ENCODE assay signal across 9 mouse cellular contexts in genomic region chr5:44284384-44284783, GRCm38 (mm10). TPM values are rescaled to one million over a fixed set of nuclear protein-coding genes. Genes with fewer than 3 reads are reported as not detected.
DNase-seq lines count a peak whose midpoint lies in the region; ATAC-seq and TF ChIP-seq lines count a peak whose summit lies in the region.
"Had no signal": no experiment of that assay in that cellular context is flagged by ENCODE, and none has a peak within 500 bp of the region (broad histone marks: within the 10 kb centered on the region; RNA-seq: fewer than 3 reads in every experiment).

No protein-coding gene starts in this region.

- H3K36me3 ChIP-seq in embryonic facial prominence, embryonic 11.5 days (replicated peaks; ENCODE audit: control insufficient read depth, insufficient read depth, low read depth, low read length), result no peaks in the 10 kb centered on the region
- no peaks in the 10 kb centered on the region for H3K36me3 ChIP-seq in lung, postnatal 0 days (ENCODE audit: insufficient read depth, low read length)
- H3K36me3 ChIP-seq: heart, embryonic 15.5 days had no signal

- TF ChIP-seq EP300 in lung, postnatal 0 days (IDR thresholded peaks at IDR 0.05), result no peak

- no peak overlapping the region for H3K27ac ChIP-seq in embryonic facial prominence, embryonic 11.5 days (replicated peaks; ENCODE audit: low read depth, low read length)
- H3K27ac ChIP-seq in lung, postnatal 0 days (ENCODE audit: low read length), result no peak overlapping the region
- H3K27ac ChIP-seq: heart, embryonic 15.5 days had no signal

- 12% methylated on average over 5 of the region's 5 CpGs for WGBS in embryonic facial prominence, embryonic 11.5 days
- WGBS in lung, postnatal 0 days, result 10% methylated on average over 5 of the region's 5 CpGs

- H3K27me3 ChIP-seq in embryonic facial prominence, embryonic 11.5 days (ENCODE audit: control insufficient read depth, insufficient read depth, low read length), result no peaks in the 10 kb centered on the region
- H3K27me3 ChIP-seq in lung, postnatal 0 days (replicated peaks; ENCODE audit: insufficient read depth, low read length), result no peaks in the 10 kb centered on the region
- H3K27me3 ChIP-seq: heart, embryonic 15.5 days had no signal

- H3K9me3 ChIP-seq in embryonic facial prominence, embryonic 11.5 days (replicated peaks; ENCODE audit: control insufficient read depth, low read length), result no peaks in the 10 kb centered on the region
- no peaks in the 10 kb centered on the region for H3K9me3 ChIP-seq in lung, postnatal 0 days (ENCODE audit: low read length)
- H3K9me3 ChIP-seq: heart, embryonic 15.5 days had no signal

- H3K4me1 ChIP-seq in embryonic facial prominence, embryonic 11.5 days (ENCODE audit: control insufficient read depth, insufficient read depth, low read length), result no peaks in the 10 kb centered on the region
- no peaks in the 10 kb centered on the region for H3K4me1 ChIP-seq in lung, postnatal 0 days (ENCODE audit: insufficient read depth, low read depth, low read length)
- H3K4me1 ChIP-seq: heart, embryonic 15.5 days had no signal

- DNase-seq in adrenal gland, postnatal 25 days, result peak; percentile 76
- DNase-seq in embryonic facial prominence, embryonic 11.5 days (ENCODE audit: low spot score), result peak; percentile 92
- peak; percentile 23 to 44 for DNase-seq in heart, adult 9 months (ENCODE audit: low spot score in 2 of 2)
- DNase-seq in kidney, postnatal 4 days, result peak; percentile 90 to 92
- peak; percentile 71 for DNase-seq in lung, postnatal 0 days (ENCODE audit: low spot score)
- DNase-seq in ovary, postnatal 36 days (ENCODE audit: low spot score), result peak; percentile 74
- DNase-seq in thymus, postnatal 25 days, result peak; percentile 63

- H3K4me3 ChIP-seq in embryonic facial prominence, embryonic 11.5 days (ENCODE audit: low read depth, low read length), result no peak overlapping the region
- no peak overlapping the region for H3K4me3 ChIP-seq in lung, postnatal 0 days (ENCODE audit: low read depth, low read length)
- H3K4me3 ChIP-seq: heart, embryonic 15.5 days had no signal

- peak; percentile 97 for TF ChIP-seq CTCF in lung, postnatal 0 days (IDR thresholded peaks at IDR 0.05)

- H3K9ac ChIP-seq in embryonic facial prominence, embryonic 11.5 days (replicated peaks; ENCODE audit: low read length), result no peak overlapping the region
- H3K9ac ChIP-seq in lung, postnatal 0 days (replicated peaks; ENCODE audit: low read depth), result no peak overlapping the region
- H3K9ac ChIP-seq: heart, embryonic 15.5 days had no signal

- ATAC-seq in CD4-positive, CD25-positive, alpha-beta regulatory T cell, adult 4 months, result peak; percentile 67
- ATAC-seq in embryonic facial prominence, embryonic 11.5 days (replicated peaks; ENCODE audit: insufficient number of reproducible peaks, low FRiP score, low TSS enrichment, low read depth), result no peak
- no peak for ATAC-seq in lung, postnatal 0 days

- no peak overlapping the region for H3K4me2 ChIP-seq in embryonic facial prominence, embryonic 11.5 days (ENCODE audit: low read depth, low read length)
- no peak overlapping the region for H3K4me2 ChIP-seq in lung, postnatal 0 days (replicated peaks; ENCODE audit: low read depth, low read length)
- H3K4me2 ChIP-seq: heart, embryonic 15.5 days had no signal

RNA-seq across cellular contexts. Expression of gene Tapt1, which starts 58.0 kb away (rescaled TPM):
- polyA plus RNA-seq in CD4-positive, CD25-positive, alpha-beta regulatory T cell, adult 4 months (2017; shearing (Covaris generic)), result 10 to 100 TPM; 12.8 to 17.0 TPM
- total RNA-seq in adrenal gland, postnatal 25 days (2021), result 43.9 and 56.9 TPM in 2 replicates
- polyA plus RNA-seq in embryonic facial prominence, embryonic 11.5 days (2014; fragmentation: Nextera tagmentation; extraction: Ambion mirVana), result 31.8 and 35.4 TPM in 2 replicates
- polyA plus RNA-seq in lung, postnatal 0 days (2015; fragmentation: Nextera tagmentation; extraction: Ambion mirVana), result 31.3 and 31.8 TPM in 2 replicates

Comparison
In these comparisons a context has a peak if more than half of its experiments do, and no peak if none do; other contexts are left out.
1. DNase-seq: peak in every context shown above with its lines; median percentile 92 in embryonic facial prominence, embryonic 11.5 days; 91 in kidney, postnatal 4 days; 76 in adrenal gland, postnatal 25 days; 74 in ovary, postnatal 36 days; 71 in lung, postnatal 0 days; 63 in thymus, postnatal 25 days; 34 in heart, adult 9 months.